Mouse (Mus musculus) cerebellum, postnatal 4 days (tissue): ENCODE measurements around the gene Tcf20.
A peak's percentile ranks its signal among the peaks of the same experiment; 100 is the strongest.
"Not testable (repeated sequence)": the region's sequence is repeated elsewhere in the genome, so short reads cannot be mapped to it uniquely, and the experiment has no call there.

ENCODE experiments used
- DNase-seq, 2 experiments: peaks; one replicate each; pipeline ENCODE4 v3.0.0; 2022; ENCODE audit warnings: low spot score in 2 of 2, mixed read lengths in 1 of 2

The Tcf20 gene

GRCm38 (mm10) chr15:82814321-82814720 lies 173.4 kb downstream of the Tcf20 start:
- no peak for DNase-seq

DNA sequence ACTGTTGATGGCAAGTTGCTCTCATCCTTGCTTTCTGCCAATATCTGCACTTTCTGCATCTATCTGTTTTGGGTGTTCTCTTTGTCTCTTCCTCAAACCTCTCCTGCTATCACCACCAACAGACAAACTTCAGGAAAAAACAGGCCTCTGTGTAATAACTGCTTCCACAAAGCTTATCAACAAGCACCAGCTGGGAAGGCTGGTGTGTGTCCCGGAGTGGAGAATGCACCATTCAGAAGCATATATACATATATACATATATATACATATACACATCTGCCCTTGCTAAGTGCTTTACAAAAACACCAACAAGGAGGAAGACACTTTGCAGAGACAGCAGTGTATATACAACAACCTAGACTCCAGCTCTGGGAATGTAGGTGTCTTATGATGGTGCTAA lies 177.1 kb downstream of the Tcf20 start:
- no peak for DNase-seq

- DNase-seq = no peak
Measured at GRCm38 (mm10) chr15:82809511-82809910, 178.2 kb downstream of the Tcf20 start.

DNA sequence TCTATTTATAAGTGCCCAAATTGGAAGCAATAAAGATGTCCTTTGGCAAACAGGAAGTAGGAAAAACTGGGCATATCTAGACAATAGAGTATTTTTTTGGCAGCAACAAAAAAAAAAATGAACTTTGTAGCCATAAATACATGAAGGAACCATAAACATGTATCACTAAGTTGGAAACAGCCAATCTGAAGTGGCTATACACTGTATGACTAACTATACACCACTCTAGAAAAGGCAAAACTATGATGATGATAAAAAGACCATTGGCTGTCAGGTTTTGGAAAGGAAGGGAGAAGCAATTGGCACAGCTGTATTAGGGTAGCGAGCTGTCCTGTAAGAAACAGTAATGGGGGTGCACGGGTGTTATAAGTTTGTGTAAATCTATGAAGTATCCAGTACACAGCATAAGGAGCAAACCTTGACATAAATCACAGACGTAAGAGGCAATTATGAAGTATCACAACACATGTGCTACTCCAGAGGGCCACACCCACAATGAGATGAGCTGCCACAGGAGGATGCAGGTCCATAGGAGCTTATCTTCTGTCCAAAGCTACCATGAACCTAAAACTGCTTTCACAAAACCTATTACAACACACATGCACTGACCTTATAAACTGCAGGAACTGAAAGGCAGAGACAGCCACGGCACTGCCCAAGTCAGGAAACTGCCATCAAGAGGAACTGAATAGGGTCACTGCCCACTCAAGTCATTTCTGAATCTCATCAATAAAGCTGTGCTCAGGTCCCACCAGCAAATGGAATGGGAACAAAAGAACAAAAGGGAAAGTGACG lies 180.5 kb downstream of the Tcf20 start:
- DNase-seq = no peak

GRCm38 (mm10) chr15:82804708-82805639 lies 182.7 kb downstream of the Tcf20 start:
- peak; percentile 68 to 89 for DNase-seq

DNA sequence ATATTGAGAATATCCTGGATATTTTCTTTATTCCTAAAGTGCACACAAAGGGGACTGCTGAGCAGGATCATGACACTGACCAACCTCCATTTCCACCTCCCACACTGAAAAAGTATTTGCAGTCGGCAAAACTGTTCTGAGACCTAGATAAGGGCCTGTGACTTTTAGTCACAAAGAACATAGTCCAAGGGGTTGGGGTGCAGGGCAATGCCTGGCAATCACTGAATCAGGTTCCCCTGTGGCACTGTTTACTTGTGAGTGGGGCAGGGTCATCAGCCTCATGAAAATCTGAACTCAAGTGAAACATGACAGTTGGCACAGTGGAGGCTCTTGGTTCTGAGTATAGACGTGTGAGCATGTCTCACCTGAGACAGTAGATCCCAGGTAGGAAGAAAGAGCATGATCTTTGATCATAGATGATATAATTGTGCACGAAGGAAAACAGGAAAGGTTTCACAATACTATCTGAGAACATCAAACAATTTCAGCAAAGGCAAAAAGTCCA lies 191.7 kb downstream of the Tcf20 start:
- DNase-seq = no peak

DNA sequence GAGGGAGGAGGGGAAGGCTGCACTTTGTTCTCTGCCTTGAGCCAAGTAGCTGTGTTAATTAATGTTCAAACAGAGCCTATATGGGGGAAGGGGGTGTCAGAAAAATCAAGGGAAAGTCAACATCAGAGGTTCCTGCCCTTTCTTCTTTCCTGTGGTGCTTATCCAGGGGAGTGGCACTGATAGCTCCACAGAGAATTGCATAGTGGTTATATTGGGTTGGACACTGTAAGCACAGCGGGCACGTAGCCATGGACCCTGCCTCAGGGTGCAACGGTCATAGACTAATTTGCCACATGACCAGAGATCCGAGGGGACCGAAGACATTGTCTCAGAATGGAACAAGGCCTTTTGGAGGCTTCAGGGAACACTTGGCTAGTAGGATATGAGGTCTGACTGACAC lies 193.4 kb downstream of the Tcf20 start, which contains the start of gene Cyp2d26:
TSS of gene Cyp2d26 (minus strand) at position 18 of the 400 bp plus-strand sequence.
- DNase-seq = no peak

DNA sequence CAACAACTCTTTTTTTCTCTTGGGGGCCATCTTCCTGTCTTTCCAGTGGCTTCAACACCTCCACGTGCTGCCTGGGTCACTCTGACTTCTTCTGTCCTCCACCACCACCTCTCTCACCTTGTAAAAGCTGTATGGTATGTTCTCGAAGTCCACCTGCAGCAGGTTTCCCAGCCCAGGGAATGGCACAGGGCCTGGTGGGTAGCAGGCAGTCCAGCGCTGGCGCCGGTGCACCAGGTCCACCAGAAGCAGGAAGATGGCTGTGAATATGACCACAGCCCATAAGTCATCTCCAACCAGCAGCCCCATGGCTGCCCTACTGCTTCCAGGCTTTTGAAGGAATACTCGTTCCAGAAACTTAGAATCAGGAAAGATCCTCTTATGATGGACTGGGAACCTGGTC lies 193.8 kb downstream of the Tcf20 start:
- DNase-seq = no peak

DNA sequence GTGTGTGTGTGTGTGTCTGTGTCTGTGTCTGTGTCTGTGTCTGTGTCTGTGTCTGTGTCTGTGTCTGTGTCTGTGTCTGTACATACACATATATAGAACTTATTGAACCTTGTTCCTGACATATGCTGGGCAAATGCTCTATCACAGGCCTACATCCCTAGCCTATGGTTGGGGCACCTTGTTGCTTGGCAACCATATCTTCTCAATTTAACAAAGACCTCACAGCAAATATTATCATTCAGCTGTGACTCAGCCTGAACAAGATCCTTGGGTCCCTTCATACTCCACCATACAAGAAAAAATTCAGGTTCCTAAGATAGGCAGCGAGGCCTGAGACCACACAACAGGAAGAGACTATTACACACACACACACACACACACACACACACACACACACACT lies 194.2 kb downstream of the Tcf20 start:
- no peak for DNase-seq

DNA sequence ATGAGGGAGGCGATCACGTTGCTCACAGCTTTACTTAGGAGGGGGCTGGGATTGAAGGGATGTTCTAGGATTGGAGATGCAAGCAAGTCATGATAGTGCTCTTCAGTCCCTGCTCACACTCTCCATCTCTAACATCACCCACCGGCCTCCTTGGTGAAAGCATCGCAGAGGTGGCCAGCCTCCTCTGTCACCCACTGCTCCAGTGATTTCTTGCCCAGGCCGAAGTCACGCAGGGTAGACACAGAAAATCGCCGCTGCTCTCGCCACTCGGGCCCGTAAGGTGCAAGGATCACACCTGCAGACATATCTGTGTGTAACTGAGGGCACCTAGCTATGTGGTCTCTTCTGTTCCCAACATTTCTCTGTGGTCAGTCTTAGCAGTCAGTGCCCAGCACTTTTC lies 195.1 kb downstream of the Tcf20 start:
- no peak for DNase-seq

- DNase-seq = no peak
Measured at GRCm38 (mm10) chr15:82784581-82784980, 203.1 kb downstream of the Tcf20 start.

DNA sequence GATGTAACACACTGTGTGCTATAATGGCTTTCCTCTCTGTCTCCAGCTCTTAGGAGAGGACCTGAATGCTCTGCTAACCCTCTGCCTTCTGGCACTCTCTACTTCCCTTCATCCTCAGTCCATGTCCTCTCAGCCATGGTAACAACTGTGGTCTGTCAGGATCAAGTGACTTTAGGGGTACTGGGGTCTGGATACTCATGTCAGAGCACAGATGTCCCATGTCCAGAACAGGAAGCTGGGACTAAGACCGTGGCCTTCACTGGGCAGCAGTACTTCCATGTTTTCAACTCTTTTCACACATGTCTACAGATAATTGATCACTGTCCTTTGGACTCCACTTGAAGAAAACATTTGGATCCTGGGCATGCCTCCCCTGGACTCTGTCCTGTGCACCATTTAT lies 203.9 kb downstream of the Tcf20 start:
- DNase-seq = no peak

GRCm38 (mm10) chr15:82777856-82778255 lies 209.8 kb downstream of the Tcf20 start:
- DNase-seq = not testable (repeated sequence)

- DNase-seq = no peak
Measured at GRCm38 (mm10) chr15:82765943-82766342, 221.7 kb downstream of the Tcf20 start.

GRCm38 (mm10) chr15:82764881-82765280 lies 222.8 kb downstream of the Tcf20 start:
- no peak for DNase-seq

GRCm38 (mm10) chr15:82763631-82764420 lies 223.8 kb downstream of the Tcf20 start, which contains the start of gene Cyp2d40:
Gene Cyp2d40 (minus strand): TSS chr15:82764183.
- DNase-seq = no peak
